Mouse (Mus musculus): ENCODE measurements around the gene Gm44973.
A peak's percentile ranks its signal among the peaks of the same experiment; 100 is the strongest.
"Not testable (repeated sequence)": the region's sequence is repeated elsewhere in the genome, so short reads cannot be mapped to it uniquely, and the experiment has no call there.

The Gm44973 gene

GRCm38 (mm10) chr7:5052438-5052837 lies 37.1 kb downstream of the Gm44973 start:
- peak; percentile 21 to 39 for DNase-seq

GRCm38 (mm10) chr7:5052931-5053343 lies 37.6 kb downstream of the Gm44973 start:
- peak; percentile 31 to 54 for DNase-seq

GRCm38 (mm10) chr7:5053456-5054179 lies 38.3 kb downstream of the Gm44973 start:
- DNase-seq: peak; percentile 35 to 45

- peak; percentile 54 to 72 for DNase-seq
Observed at GRCm38 (mm10) chr7:5056651-5057263, 41.5 kb downstream of the Gm44973 start.

GRCm38 (mm10) chr7:5057381-5057780 lies 42.1 kb downstream of the Gm44973 start:
- no peak for DNase-seq

- DNase-seq: peak; percentile 26 to 45
Observed at GRCm38 (mm10) chr7:5057804-5058203, 42.5 kb downstream of the Gm44973 start.

- no peak for DNase-seq
Observed at GRCm38 (mm10) chr7:5058631-5059030, 43.3 kb downstream of the Gm44973 start.

GRCm38 (mm10) chr7:5059421-5059820 lies 44.1 kb downstream of the Gm44973 start:
- no peak for DNase-seq

GRCm38 (mm10) chr7:5060239-5060731 lies 45.0 kb downstream of the Gm44973 start:
- DNase-seq: peak; percentile 88 to 93

GRCm38 (mm10) chr7:5060944-5061773 lies 45.9 kb downstream of the Gm44973 start:
- peak; percentile 99 for DNase-seq

GRCm38 (mm10) chr7:5061774-5062359 lies 46.6 kb downstream of the Gm44973 start, which contains the start of gene U2af2:
U2af2 (plus strand) TSS chr7:5062143.
- DNase-seq: peak; percentile 98

- peak; percentile 73 to 85 for DNase-seq
Observed at GRCm38 (mm10) chr7:5062360-5063001, 47.2 kb downstream of the Gm44973 start.

GRCm38 (mm10) chr7:5064886-5065285 lies 49.6 kb downstream of the Gm44973 start:
- no peak for DNase-seq

- DNase-seq: no peak
Observed at GRCm38 (mm10) chr7:5073586-5073985, 58.3 kb downstream of the Gm44973 start.

- no peak for DNase-seq
Observed at GRCm38 (mm10) chr7:5074984-5075383, 59.7 kb downstream of the Gm44973 start.

- DNase-seq: no peak
Observed at GRCm38 (mm10) chr7:5076931-5077330, 61.6 kb downstream of the Gm44973 start.

GRCm38 (mm10) chr7:5079365-5080009 lies 64.2 kb downstream of the Gm44973 start:
- not testable (repeated sequence) for DNase-seq

GRCm38 (mm10) chr7:5080010-5080751 lies 64.9 kb downstream of the Gm44973 start, which contains the start of gene Epn1:
Epn1 (plus strand) TSS chr7:5080235.
- peak; percentile 98 for DNase-seq

- DNase-seq: peak in 1 of 2 experiments; percentile 19
Observed at GRCm38 (mm10) chr7:5080815-5081214, 65.5 kb downstream of the Gm44973 start.

GRCm38 (mm10) chr7:5081241-5081640 lies 65.9 kb downstream of the Gm44973 start:
- DNase-seq: no peak

GRCm38 (mm10) chr7:5081939-5082338 lies 66.6 kb downstream of the Gm44973 start:
- no peak for DNase-seq
